Mouse (Mus musculus) erythroblast, embryonic 14.5 days (primary cell): ENCODE measurements around the gene Cyp17a1.

Experiments
- GATA1 ChIP-seq: IDR thresholded peaks from 2 replicates; pipeline ENCODE4 v1.6.1; 2012; ENCODE audit warnings: low read length, inconsistent platforms, mixed read lengths
- TAL1 ChIP-seq: IDR thresholded peaks from 3 replicates; pipeline ENCODE4 v1.6.1; 2012; ENCODE audit warnings: low read length, inconsistent platforms, mixed read lengths

DNA sequence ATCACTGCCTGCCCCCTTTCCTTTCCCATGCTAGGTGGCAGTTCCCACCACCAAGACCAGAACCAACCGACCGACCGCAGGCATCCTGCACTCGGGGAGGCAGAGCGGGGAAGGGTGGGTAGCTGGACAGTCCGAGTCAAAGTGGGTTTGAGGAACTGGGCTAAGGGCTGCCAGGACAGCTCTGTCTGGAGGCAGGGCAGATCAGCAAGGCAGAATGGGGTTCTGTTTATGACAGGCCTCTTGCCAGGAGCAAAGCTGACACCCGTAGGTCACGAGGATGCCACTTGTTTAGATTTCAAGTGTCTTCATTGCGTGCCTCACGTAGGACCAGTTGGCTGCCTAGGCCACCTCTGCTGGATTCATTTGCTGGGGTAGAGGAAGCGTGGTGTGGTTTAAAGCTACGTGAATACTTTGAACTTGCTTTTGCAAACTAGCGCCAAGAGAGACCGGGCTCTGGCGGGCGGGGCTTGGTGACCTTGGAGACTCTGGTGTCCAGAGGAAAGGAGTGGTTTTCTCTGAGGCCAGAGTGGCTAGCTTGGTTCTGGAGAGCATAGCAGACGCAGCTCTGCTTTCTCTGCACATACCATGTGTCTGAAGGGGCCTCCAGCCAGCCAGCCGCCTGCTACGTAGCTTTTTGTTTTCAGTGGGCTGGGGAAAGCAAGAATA, 31.4 kb downstream of the Cyp17a1 start:
- TF ChIP-seq TAL1 (no peak), GATA1 (no peak)
